Mouse (Mus musculus) kidney, postnatal 14 days (tissue): ENCODE data around the gene Gamt.
A peak's percentile ranks its signal among the peaks of the same experiment; 100 is the strongest.

Experiments used
- DNase-seq: peaks from one replicate; pipeline ENCODE4 v3.0.0; 2022; ENCODE audit warnings: mixed read lengths

Gamt gene

DNA sequence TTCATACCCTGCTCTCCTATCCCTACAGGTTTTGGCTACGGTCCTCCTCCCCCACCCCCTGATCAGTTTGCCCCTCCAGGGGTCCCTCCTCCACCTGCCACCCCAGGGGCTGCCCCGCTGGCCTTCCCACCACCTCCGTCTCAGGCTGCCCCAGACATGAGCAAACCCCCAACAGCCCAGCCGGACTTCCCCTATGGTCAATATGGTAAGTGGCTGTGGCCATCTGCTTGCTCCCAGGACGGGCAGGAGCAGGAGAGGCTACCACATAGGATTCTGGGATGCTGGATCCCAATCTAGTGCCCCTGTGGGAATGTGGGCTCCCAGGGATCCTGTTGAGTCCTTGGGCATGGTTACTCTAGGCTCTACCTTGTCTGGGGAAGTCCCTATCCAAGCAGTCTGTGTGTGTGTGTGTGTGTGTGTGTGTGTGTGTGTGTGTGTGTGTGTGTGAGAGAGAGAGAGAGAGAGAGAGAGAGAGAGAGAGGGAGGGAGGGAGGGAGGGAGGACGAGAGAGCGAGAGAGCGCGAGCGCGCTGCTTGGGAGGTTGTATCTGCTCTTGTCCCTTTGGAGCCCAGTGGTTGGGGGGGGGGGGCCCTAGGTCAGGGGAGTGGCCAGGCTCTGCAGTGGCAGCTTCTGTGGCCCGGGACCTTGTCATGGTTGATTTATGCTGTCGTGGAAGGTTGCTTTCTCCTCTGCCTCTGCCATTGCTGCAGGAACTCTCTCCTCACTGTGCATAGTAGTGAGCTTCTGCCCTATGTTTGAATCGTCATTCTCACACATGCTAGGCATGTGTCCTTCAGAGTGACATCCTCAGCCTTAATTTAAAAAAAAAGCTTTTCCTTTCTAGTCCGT lies 24.6 kb upstream of the Gamt start:
- no peak for DNase-seq

DNA sequence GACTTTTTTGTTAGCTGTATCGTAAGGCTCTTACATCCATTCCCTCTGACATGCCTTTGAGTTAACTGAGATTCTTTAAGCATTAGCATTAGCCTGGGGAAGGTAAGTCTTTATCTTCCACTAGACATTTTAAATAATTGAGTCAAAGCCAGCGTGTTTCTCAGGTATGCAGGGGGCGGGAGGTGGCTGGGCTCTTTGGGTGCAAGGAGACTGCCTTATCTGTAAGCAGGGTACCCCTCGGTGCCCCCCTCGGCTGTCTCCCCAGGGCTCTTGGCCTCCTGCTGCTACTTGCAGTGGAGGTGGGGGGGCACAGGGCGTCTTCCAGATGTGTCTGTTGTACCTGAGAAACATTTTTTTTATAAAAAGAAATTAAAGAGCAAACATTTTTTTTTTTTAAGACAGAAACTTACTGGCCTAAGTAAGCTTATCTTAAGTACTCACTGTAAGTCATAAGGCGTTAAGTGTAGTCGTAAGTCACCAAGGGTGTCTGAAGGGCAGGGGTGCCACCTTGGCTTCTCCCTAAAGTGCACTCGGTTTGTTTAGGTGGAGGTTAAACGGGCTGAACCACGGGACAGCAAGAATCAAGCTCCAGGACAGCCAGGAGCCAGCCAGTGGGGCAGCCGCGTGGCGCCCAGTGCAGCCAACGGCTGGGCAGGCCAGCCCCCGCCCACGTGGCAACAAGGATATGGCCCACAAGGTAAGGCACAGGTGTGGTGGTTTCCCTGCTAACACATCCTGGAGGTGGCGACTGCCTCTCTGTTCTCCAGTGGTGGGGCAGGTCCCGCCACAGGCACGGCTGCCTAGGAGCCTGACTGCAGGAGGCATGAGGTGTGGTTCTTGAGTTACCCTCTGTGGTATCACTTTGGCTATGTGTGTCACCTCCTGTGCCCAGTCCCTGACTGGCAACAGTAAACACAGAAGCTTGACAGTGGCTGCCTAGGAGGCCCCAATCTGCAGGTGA lies 21.9 kb upstream of the Gamt start:
- no peak for DNase-seq

DNA sequence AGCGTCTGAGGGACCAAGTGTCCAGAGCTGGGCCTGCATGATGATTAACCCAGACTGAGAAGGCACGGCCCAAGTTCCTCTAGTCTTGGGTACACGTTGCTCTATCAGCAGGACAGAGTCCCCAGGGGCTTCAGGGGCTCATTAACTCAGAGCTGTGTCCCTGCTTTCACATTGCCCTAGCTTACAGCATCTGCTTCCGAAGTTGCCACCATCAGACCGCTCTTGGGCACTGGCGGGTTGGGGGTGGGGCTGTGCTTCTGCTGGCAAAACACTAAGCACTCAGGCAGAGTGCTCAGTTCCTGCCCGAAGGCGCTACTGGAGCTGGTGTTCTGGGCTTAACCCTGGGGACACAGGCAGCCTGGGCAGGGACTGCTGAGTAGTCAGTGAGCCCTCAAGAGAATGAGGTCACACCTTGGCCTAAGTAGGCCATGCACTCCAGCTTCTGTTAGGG lies 21.1 kb upstream of the Gamt start:
- peak; percentile 77 for DNase-seq

DNA sequence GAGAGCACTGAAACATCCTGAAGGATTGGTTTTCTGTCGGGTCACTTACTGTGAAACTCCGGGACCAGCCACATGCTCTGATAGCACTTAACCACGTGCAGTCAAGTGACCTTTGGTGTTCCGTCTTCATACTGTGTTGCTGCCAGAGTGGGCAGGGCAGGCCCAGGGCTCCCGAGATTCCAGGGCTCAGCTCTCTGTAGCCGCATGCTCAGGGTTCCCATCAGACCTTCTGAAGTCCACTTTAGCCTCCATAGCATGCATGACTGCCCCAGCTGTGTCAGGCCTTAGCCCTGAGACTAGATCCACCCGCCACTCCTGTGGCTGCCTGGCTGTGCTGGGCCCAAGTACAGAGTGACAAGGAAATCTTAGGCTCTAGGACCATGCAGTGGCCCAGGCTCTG lies 20.5 kb upstream of the Gamt start:
- peak; percentile 89 for DNase-seq

DNA sequence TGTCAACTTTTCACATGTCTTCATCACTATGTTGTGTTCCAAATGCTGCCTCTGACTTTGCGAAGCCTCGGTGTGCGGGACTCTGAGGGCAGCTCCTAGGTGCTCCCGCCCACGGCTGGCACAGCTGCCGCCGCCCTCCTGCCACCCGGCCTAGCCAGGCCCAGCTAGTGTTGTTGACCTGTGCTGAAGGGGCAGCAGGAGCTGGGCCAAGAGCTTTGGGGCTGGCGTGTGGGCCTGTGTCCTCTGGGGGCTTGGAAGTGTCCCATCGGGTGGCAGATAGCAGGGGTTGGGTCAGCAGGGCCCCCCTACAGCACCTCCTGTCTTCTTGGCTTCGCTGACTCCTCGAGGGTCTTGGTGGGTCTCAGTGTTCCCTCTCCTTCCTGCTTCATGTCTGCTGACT lies 18.5 kb upstream of the Gamt start:
- DNase-seq: no peak

DNA sequence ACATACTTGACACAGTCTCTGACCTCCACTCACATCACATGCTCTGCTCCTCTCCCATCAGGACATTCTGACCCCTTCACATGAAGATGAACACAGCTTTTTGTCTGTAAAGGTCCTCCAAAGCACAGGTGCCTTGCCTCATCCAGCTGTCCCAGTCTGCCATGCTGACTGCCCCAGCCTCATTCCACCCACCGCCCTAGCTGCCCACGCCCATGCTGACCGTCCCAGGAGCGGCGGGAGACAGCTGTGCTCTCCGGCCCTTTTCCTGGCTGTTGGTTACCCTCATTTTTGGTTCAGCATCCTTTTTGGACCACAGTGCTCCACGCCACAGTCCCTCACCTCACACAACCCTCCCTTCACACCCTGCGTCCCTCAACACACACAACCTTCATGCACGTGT lies 17.6 kb upstream of the Gamt start:
- DNase-seq: no peak

DNA sequence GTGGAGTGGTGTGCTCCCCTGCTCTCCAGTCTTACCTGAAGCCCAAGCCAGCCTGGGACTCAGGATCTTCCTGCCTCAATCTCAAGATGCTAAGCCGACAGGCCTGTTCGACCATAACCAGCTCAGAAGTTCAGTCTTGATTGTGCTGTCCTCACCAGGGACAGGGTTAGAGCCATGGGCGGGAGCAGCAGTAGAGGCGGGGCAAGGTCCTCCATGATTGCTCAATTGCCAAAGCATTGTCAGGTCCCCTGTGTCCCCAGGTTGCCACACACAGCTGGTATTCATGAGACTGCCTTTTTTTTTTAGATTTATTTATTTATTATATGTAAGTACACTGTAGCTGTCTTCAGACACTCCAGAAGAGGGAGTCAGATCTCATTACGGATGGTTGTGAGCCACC lies 15.4 kb upstream of the Gamt start:
- DNase-seq: no peak

DNA sequence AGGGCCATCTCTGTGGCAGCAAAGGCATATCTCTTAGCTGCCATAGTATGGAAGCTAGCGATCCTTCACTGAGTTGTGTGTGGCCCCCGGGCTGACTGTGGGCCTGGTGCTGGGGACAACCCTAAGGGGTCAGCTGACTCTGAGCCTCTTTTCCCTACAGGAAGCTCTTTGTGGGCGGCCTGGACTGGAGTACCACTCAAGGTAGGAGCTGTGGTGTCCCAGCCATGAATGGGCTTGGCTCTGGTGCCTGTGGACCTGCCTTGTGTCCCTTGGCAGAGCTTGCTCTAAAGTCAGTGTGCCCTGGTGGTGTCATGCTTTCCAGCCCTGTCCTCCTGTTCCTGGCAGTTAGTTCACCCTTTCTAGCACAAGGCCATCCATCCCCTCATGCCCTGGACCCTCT lies 13.0 kb upstream of the Gamt start:
- DNase-seq: no peak

DNA sequence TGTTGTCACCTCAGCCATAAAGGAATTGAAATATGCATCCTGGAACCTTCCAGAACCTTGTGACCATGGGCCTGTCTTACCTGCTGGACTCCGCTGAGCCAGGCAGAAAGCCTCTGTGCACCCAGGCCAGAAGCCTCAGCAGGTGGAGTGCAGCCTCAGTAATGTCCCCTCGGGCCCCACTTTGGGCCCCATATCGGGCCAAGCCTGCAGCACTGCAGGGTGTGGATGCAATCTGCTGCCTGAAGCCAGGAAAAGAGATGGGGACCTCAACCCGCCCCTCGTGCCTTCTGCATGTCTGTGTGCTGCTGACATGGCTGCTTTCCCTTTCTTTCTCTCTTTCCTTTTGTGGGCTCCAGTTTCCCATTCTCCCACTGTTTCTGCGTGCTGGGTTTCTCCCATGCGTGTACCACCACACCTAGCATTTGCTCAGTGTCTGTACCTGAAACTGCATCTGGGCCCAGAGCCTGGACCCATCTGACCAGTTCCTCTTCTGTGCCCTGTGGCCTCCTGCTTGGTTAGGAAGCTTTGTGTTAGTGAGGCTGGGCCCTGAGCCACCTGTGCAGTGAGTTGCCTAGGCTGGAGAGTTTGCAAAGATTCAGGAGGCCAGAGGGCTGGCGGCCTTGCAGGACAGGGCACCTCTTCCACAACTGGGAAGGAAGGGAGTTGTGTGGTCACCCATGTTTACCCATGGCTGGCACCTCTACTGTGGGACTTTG lies 11.2 kb upstream of the Gamt start:
- no peak for DNase-seq

DNA sequence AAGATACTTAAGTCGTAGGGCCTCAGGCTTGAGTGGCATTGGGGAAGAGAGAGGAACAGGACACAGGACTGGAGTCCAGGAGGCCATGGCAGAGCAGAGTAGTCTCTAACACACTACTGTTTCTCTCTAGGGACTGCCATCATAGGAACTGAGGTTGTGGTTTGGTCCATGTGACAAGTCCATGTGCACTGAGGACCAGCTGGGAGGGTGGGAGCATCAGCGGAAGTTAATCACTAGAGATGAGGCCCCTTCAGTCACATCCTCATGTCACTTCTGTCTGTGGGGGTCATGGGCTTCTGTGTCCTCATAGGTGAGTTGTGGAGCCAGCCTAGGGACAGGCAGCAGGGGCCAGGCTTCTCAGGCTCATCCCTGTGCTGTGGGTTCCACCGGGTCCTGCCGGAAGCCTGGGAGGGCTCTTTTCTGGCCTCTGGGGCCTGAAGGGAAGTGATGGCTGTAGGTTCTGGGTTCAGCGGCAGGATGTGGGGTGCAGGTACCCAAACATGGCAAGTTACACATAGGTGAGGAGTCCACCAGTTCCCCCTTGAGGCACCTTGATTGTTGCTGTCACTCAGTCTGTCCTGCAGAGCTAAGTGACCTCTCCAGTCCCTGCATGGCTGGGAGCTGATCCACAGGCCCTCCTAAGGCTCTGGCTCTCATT lies 10.5 kb upstream of the Gamt start:
- DNase-seq: no peak

DNA sequence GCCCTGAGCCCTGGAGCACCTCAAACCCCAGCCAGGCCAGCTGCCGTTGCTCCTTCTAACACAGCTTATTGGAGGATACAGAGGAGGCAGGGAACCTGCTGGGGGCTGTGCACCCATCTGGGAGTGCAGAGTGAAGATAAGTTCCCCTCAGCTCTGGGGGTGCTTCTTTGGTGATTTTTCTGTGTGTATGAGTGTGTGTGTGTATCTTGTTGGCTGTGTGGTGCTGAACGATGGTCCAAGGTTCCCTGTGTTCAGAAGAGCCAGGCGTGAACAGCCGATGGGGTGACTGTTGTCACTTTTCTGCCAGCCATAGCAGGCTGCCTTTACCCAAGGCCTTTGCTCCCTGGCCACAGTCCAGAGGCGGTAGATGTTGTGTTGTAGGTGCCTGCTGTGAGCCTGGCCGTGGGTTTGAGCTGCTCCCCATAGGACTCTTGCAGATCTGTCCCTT lies 9.9 kb upstream of the Gamt start:
- peak; percentile 61 for DNase-seq

DNA sequence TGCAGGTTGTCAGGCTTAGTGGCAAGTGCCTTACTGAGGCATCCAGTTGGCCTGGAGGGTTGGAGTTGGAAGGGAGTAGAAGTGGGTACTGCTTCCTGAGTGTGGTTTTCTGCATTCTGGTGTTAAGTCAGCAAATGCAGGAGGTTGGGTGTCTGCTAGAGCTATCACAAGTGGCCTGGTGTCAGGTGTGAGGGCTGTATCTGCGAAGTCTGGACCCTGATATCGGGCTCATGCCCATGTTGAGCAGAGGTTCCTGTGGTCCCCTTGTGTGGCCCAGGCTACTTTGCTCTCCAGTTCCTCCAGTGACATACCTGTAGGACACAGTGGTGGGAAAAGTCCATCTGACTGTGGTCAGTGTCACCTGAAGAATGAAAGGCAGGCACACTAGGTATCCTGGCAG lies 9.3 kb upstream of the Gamt start:
- DNase-seq: no peak

DNA sequence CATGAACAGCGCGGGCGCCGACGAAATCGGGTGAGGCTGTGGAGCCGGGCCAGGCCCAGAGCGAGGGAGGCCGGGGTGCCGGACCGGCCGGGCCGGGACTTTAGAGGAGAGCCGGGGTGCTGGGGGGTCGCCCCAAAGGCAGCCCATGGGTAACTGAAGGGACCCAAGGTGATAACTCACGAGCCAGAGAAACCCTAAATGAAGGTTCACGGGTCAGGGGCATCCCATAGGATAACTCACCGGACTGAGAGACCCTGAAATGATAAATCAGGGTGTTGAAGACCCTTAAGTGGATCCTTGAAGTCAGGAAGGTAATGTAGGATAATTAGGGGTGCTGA lies 4.3 kb upstream of the Gamt start:
- no peak for DNase-seq

DNA sequence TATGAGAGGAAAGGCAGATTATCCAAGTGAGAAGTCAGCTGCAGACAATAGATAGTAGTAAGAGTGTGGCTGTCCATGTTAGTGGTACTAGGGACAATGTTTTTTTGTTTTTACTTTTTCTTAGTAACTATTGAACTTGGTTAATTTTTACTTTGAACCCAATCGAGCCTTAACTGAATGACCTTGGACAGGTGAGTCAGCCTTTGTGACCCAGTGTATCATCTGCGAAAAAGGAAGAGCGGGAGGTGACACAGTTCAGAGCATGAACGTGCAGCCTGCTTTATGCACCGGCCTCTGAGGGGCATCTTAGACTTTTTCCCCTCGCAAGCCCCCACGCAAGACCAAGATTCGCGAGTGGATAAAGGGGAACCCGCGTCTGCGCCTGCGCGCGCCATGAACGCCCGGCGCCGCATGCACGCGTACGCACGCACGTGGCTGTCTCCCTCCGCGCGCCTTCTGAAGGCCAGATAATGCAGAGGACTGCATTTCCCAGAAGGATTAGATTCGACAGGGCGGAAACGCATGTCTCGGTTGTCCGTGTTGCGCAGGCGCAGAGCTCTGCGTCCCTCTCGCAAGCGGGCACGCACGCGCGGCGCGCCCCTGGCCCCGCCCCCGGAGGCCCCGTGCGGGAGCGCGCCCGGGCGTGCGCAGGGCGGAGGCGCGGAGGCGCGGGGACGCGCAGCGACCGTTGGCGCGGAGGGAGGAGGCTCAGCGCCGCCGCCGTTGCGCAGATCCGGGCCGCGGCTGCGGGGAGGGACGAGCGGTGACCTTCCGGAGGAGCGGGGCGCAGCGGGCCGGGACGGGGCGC lies 3.7 kb upstream of the Gamt start:
- DNase-seq: peak; percentile 100

DNA sequence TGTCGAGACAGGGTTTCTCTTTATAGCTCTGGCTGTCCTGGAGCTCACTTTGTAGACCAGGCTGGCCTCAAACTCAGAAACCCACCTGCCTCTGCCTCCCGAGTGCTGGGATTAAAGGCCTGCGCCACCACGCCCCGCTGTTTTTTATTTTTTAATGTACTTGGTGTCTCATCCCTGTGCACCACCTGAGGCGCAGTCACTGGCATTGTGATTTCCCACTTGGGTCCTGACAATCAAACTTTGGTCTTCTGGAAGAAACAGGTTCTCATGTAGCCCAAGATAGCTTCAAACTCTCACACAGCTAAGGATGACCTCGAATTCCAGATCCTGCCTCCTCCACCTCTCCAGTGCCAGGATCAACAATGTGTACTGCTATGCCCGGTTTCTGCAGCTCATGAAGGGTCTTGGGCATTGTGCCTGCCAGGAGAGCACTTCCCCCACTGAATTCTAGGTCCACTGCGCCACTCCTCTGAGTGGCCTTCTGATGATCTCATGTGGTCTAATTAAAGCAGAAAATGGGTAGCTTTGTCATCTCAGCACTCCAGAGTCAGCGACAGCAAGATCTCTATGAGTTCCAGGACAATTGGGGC lies 2.1 kb upstream of the Gamt start:
- DNase-seq: no peak

DNA sequence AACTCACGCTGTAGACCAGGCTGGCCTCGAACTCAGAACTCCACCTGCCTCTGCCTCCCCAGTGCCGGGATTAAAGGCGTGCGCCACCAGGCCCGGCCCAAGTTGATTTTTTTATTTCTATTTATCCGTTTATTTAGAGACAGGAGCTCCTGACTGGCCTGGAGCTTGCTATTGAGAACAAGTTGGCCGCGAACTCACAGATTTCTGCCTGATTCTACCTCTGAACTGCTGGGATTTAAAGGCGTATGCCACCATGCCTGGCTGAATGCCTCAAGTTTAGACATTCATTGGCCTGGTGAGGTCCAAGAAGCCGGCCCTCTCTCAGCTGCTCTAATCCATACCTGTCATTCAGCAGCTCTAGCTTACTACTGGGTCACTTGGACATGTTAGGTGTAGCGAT lies 1.4 kb upstream of the Gamt start:
- no peak for DNase-seq

DNA sequence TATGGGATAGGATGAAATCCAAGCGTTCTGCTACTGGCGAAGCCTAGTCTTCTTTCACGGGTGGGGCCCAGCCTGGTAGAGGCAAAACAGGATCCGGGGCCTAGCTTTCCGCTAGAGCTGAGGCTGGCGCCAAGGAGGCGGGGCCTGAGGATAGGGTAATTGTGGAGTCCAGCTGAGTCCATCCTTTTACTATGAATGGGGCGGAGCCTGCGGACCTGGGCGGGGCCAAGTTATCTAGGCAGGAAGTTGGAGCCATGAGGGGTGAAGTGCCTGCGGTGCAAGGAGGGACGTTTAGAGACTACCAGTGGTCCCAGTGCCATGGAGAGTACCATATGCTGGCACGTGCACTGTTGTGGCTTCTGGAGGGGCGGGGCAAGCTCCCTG lies 765 bp upstream of the Gamt start:
- DNase-seq: peak; percentile 99

DNA sequence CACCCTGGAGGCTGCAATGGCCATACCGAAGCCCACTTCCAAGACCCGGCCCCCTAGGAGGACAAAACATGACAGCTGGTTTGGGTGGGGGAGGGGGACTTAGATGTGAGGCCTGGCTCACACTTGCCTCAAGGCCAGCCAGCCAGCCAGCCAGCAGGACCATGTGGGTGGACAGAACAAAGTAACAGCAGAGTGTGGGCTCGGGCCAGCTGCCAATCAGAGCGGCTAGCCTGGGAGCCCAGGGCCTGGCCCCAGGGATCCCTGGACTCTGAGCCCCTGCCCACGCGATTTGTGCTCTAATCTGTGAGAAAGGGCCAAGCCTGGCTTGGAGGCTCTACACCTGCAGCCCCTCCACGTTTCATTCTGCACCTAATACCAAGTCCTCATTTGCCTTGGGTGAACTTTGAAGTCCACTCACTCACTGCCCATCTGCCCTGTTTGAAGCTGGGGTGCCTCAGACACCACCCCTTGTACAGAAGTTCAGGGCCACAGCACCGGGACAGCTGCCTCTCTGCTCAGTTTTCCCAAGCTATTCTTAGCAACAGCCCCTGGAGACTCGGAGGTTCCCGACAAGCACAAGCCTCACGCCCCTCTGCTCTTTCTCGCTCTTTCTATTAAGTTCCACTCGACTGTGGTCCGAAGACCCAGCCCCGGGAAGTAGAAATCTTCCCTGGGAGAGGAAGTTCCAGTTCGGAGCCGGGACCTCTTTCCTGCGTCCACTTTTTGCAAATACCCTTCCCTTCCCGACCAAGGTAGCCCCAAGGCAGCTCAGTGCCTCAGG lies 761 bp downstream of the Gamt start:
- peak; percentile 84 for DNase-seq

DNA sequence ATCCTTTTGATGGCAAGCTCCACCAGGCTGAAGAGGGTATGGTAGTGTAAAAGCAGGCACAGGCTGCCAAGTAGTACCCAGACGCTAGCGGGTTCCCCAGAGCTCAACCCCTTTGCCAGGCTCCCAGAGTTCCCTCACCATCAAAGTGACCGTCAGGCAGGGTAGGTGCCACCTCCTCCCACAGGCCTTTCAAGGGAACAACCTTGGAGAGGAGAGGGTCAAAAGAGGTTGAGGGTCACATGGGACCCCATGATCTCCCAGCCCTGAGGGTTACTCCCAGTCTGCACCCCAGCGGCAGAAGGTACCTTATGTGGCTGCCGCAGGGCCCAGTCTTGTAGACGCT lies 1.4 kb downstream of the Gamt start:
- no peak for DNase-seq

DNA sequence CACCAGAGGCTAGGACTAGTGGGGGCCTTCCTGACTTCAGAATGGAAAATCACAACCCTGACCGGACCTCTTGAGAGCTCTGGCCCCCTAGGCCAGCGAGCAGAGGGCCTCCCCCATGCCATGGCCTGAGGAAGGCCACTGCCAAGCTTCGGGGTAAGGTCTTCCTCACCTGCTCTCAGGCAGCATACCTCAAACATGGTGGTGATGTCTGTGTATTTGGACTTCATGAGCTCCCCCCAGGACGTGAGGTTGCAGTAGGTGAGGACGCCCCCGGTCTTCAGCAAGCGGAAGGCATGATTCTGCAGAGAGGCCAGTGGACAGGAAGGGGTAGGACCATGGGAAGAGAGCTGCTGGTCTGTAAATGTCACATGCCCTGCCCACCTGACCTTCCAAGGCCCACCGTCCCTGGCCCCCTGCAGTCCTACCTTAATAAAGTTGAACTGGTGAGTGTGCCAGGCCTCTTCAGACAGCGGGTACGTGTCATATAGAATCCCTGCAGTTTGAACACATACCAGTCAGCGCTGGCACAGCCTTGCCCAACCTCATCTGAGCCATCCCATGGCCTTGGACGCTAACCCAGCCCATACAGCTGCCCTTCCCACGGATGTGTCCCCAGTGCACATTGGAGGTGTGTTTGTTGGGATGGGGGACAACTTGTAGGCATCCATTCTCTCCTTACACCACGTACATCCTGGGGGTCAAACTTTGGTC lies 1.9 kb downstream of the Gamt start:
- DNase-seq: no peak
